Mouse (Mus musculus) cortical plate, adult 2 months (tissue): ENCODE results near the gene Reck.

Source experiments
- CTCF ChIP-seq: fragments of 200-500 bp; IDR thresholded peaks from 2 replicates; pipeline ENCODE4 v1.5.1; 2011; ENCODE audit warnings: mild to moderate bottlenecking, control low read depth, low read length; ENCODE audit not compliant: insufficient read depth; ENCODE audit errors: extremely low read depth
- POLR2A ChIP-seq: fragments of 200-500 bp; IDR thresholded peaks from 2 replicates; pipeline ENCODE4 v1.6.1; 2011; ENCODE audit warnings: mild to moderate bottlenecking, low read length, control low read depth; ENCODE audit not compliant: insufficient read depth; ENCODE audit errors: extremely low read depth

GRCm38 (mm10) chr4:43941315-43941714, 66.0 kb downstream of the Reck start:
- TF ChIP-seq POLR2A (no peak), CTCF (no peak)
